Comparison of ENCODE assay signal across 9 mouse cellular contexts in genomic region chr4:130892001-130892587, GRCm38 (mm10). TPM values are rescaled to one million over a fixed set of nuclear protein-coding genes. Genes with fewer than 3 reads are reported as not detected.
A peak's percentile ranks its signal among the peaks of the same experiment; 100 is the strongest.
DNase-seq lines count a peak whose midpoint lies in the region; ATAC-seq and TF ChIP-seq lines count a peak whose summit lies in the region.
"Had no signal": no experiment of that assay in that cellular context is flagged by ENCODE, and none has a peak within 500 bp of the region (broad histone marks: within the 10 kb centered on the region; RNA-seq: fewer than 3 reads in every experiment).

No protein-coding gene starts in this region.

- H3K4me3 ChIP-seq in gastrocnemius, adult 2 months, result no peak overlapping the region
- no peak overlapping the region for H3K4me3 ChIP-seq in liver, embryonic 14.5 days (ENCODE audit: insufficient read depth in 1 of 2, low read depth in 2 of 2, low read length in 2 of 2)
- H3K4me3 ChIP-seq: liver, embryonic 13.5 days had no signal

- intact Hi-C loops in gastrocnemius, adult 2 months (cut with DNase I), result no loop called here

- H3K36me3 ChIP-seq in liver, embryonic 14.5 days (replicated peaks; ENCODE audit: control insufficient read depth, insufficient read depth, low read depth), result no peaks in the 10 kb centered on the region
- H3K36me3 ChIP-seq: liver, embryonic 13.5 days had no signal

- no peaks in the 10 kb centered on the region for H3K4me1 ChIP-seq in liver, embryonic 14.5 days (replicated peaks; ENCODE audit: control insufficient read depth in 2 of 2, insufficient read depth in 2 of 2, low read length in 1 of 2)

- ATAC-seq in CD4-positive, CD25-positive, alpha-beta regulatory T cell, adult 4 months, result peak; percentile 64
- ATAC-seq in liver, embryonic 14.5 days (ENCODE audit: insufficient read depth), result no peak

- no peak; the same call in 1 of the 2 replicates for TF ChIP-seq CTCF in gastrocnemius, adult 2 months (IDR thresholded peaks at IDR 0.05)
- peak; percentile 92 for TF ChIP-seq CTCF in liver, embryonic 14.5 days (IDR thresholded peaks at IDR 0.05; ENCODE audit: low read depth)

- no peak overlapping the region for H3K4me2 ChIP-seq in liver, embryonic 14.5 days (ENCODE audit: low read depth)
- H3K4me2 ChIP-seq: liver, embryonic 13.5 days had no signal

- DNase-seq in ZHBTc4 (ENCODE audit: low read depth, low spot score), result peak; percentile 83
- DNase-seq in cerebellum, postnatal 4 days (ENCODE audit: low spot score in 2 of 2), result peak; percentile 86 to 89
- DNase-seq in gastrocnemius, adult 2 months, result peak; percentile 74
- DNase-seq in kidney, postnatal 10 days, result peak; percentile 85
- peak in 1 of 3 experiments; percentile 23 for DNase-seq in liver, embryonic 14.5 days (ENCODE audit: low read depth in 3 of 3, low spot score in 3 of 3)
- peak; percentile 67 for DNase-seq in retina, postnatal 7 days (ENCODE audit: low read depth, low spot score)
- peak; percentile 50 to 72 for DNase-seq in urinary bladder, postnatal 4 days (ENCODE audit: low spot score in 2 of 2)
- DNase-seq: liver, embryonic 13.5 days had no signal

- H3K27me3 ChIP-seq in liver, embryonic 14.5 days (ENCODE audit: control insufficient read depth, insufficient read depth, low read length), result no peaks in the 10 kb centered on the region
- H3K27me3 ChIP-seq: liver, embryonic 13.5 days had no signal

- no peak overlapping the region for H3K9ac ChIP-seq in liver, embryonic 14.5 days (replicated peaks)
- H3K9ac ChIP-seq: liver, embryonic 13.5 days had no signal

- 28% methylated on average over 17 of the region's 17 CpGs for WGBS in liver, embryonic 14.5 days (ENCODE audit: insufficient replicate concordance)

- H3K9me3 ChIP-seq in liver, embryonic 14.5 days (ENCODE audit: control insufficient read depth, low read length), result no peaks in the 10 kb centered on the region
- H3K9me3 ChIP-seq: liver, embryonic 13.5 days had no signal

- no peak for TF ChIP-seq EP300 in liver, embryonic 14.5 days (IDR thresholded peaks at IDR 0.05; ENCODE audit: low read depth)

- H3K27ac ChIP-seq in gastrocnemius, adult 2 months, result no peak overlapping the region
- H3K27ac ChIP-seq in liver, embryonic 14.5 days, result no peak overlapping the region
- H3K27ac ChIP-seq: liver, embryonic 13.5 days had no signal

RNA-seq across cellular contexts. Expression of gene Laptm5, which starts 20.8 kb away (rescaled TPM):
- 1,000 to 10,000 TPM; 1,726 to 2,325 TPM for polyA plus RNA-seq in CD4-positive, CD25-positive, alpha-beta regulatory T cell, adult 4 months (2017; shearing (Covaris generic))
- 1 to 10 TPM; 2.5 to 5.3 TPM for total RNA-seq in gastrocnemius, adult 2 months (2021)
- polyA plus RNA-seq in liver, embryonic 14.5 days (2012; rRNA removed), result 31.0 and 47.7 TPM in 2 replicates
- 59.4 and 64.3 TPM in 2 replicates for polyA plus RNA-seq in liver, embryonic 14.5 days (2014; fragmentation: Nextera tagmentation; extraction: Ambion mirVana)

RNA-seq across cellular contexts. Expression of gene Matn1, which starts 52.1 kb away (rescaled TPM):
- polyA plus RNA-seq in CD4-positive, CD25-positive, alpha-beta regulatory T cell, adult 4 months (2017; shearing (Covaris generic)), result not detected
- total RNA-seq in gastrocnemius, adult 2 months (2021), result not detected
- 0.04 and 0.13 TPM in 2 replicates for polyA plus RNA-seq in liver, embryonic 14.5 days (2012; rRNA removed)
- 0.08 TPM in 1 of 2 replicates, not detected in the other for polyA plus RNA-seq in liver, embryonic 14.5 days (2014; fragmentation: Nextera tagmentation; extraction: Ambion mirVana)

Comparison
In these comparisons a context has a peak if more than half of its experiments do, and no peak if none do; other contexts are left out.
1. RNA of gene Laptm5, which starts 20.8 kb away (polyA plus RNA-seq): 1,726 to 2,325 TPM in CD4-positive, CD25-positive, alpha-beta regulatory T cell, adult 4 months; 31.0 to 64.3 TPM in liver, embryonic 14.5 days; every median in the first group is over 10 times any median in the second.